Mouse (Mus musculus): ENCODE measurements around the gene Unc5b.

- TF ChIP-seq CTCF (IDR thresholded peaks at IDR 0.05) (peak; percentile 70), EP300 (IDR thresholded peaks at IDR 0.05) (no peak)
Observed at GRCm38 (mm10) chr10:60778542-60778941, 52.8 kb downstream of the Unc5b start.

Measured in lung, postnatal 0 days (tissue).